Mouse (Mus musculus) midbrain, embryonic 14.5 days (tissue): ENCODE measurements around the gene Kcnc1. TPM values are rescaled to one million over a fixed set of nuclear protein-coding genes. Genes with fewer than 3 reads are reported as not detected.

Experiments used
- ATAC-seq: fragments of 200-750 bp; cut with Nextera tagmentation; 2 replicates; pipeline ENCODE4 v1.8.0; 2017; ENCODE audit warnings: moderate number of reproducible peaks, moderate library complexity; ENCODE audit not compliant: low FRiP score, low TSS enrichment
- DNase-seq: peaks from one replicate; pipeline ENCODE4 v3.0.0-alpha.2; 2015
- H3K27ac ChIP-seq: fragments of 300-500 bp; sonication (generic); replicated peaks from 2 replicates; pipeline ENCODE4 v1.5.1; 2014; ENCODE audit warnings: mild to moderate bottlenecking, low read depth, low read length, moderate library complexity
- H3K27me3 ChIP-seq: fragments of 300-500 bp; sonication (generic); 2 replicates; pipeline ENCODE4 v1.6.1; 2014; ENCODE audit warnings: low read length, control low read depth, mixed read lengths; ENCODE audit not compliant: control insufficient read depth, insufficient read depth
- H3K36me3 ChIP-seq: fragments of 300-500 bp; sonication (generic); 2 replicates; pipeline ENCODE4 v1.6.1; 2014; ENCODE audit warnings: low read length, control low read depth; ENCODE audit not compliant: control insufficient read depth, insufficient read depth
- H3K4me1 ChIP-seq: fragments of 300-500 bp; sonication (generic); 2 replicates; pipeline ENCODE4 v1.6.1; 2014; ENCODE audit warnings: mild to moderate bottlenecking, antibody characterized with exemption, low read length, control low read depth; ENCODE audit not compliant: control insufficient read depth, insufficient read depth
- H3K4me2 ChIP-seq: fragments of 300-500 bp; sonication (generic); 2 replicates; pipeline ENCODE4 v1.6.1; 2014; ENCODE audit warnings: mild to moderate bottlenecking, low read length, moderate library complexity
- H3K4me3 ChIP-seq: fragments of 300-500 bp; sonication (generic); replicated peaks from 2 replicates; pipeline ENCODE4 v1.5.1; 2014; ENCODE audit warnings: low read depth, low read length
- H3K9ac ChIP-seq: fragments of 300-500 bp; sonication (generic); replicated peaks from 2 replicates; pipeline ENCODE4 v1.6.1; 2014; ENCODE audit warnings: mild to moderate bottlenecking, low read length, moderate library complexity
- H3K9me3 ChIP-seq: fragments of 300-500 bp; sonication (generic); 2 replicates; pipeline ENCODE4 v1.6.1; 2016; ENCODE audit warnings: low read length, control low read depth, mixed read lengths; ENCODE audit not compliant: control insufficient read depth
- WGBS: fragments of 180-500 bp; shearing (Covaris S2); extraction: QIAGEN DNeasy Blood & Tissue Kit; methylation state at CpG from one replicate; pipeline ENCODE4 v1.1.7; 2014; 5-methylcytosine and 5-hydroxymethylcytosine counted together
- polyA plus RNA-seq: library from polyadenylated mRNA; unstranded; fragments of >200 nt; fragmentation: Nextera tagmentation; extraction: Ambion mirVana; gene quantifications from 2 replicates; pipeline ENCODE4 v1.2.1, GENCODE M21; 2014

Kcnc1 gene
- polyA plus RNA-seq, 1 experiment from 2014 or later, result 13.9 TPM

- H3K27ac ChIP-seq, result no peak overlapping the region
- H3K27me3 ChIP-seq, result no peaks in the 10 kb centered on the region
- peaks cover 9% of the 10 kb centered on the region; the same call in 1 of the 2 replicates for H3K4me1 ChIP-seq
- H3K4me2 ChIP-seq, result no peak overlapping the region
- no peaks in the 10 kb centered on the region for H3K36me3 ChIP-seq
- no peaks in the 10 kb centered on the region for H3K9me3 ChIP-seq
- ATAC-seq (no peak), DNase-seq (no peak)
- H3K9ac ChIP-seq, result no peak overlapping the region
- H3K4me3 ChIP-seq, result no peak overlapping the region
- WGBS, result 83% methylated on average over 8 of the region's 8 CpGs
These were observed 66.8 kb downstream of the Kcnc1 start for GRCm38 (mm10) chr7:46463136-46463535.

- H3K9me3 ChIP-seq, result no peaks in the 10 kb centered on the region
- 0 out of 2 replicates have a peak, but pooled peaks cover 3% of the 10 kb centered on the region for H3K4me1 ChIP-seq
- no peak overlapping the region for H3K4me3 ChIP-seq
- no peaks in the 10 kb centered on the region for H3K27me3 ChIP-seq
- DNase-seq, result no peak
- 72% methylated on average over 7 of the region's 7 CpGs for WGBS
- no peak overlapping the region for H3K9ac ChIP-seq
- no peak overlapping the region for H3K4me2 ChIP-seq
- 0 out of 2 replicates have a peak overlapping the region, but pooled peaks have one; percentile 32 for H3K27ac ChIP-seq
- no peaks in the 10 kb centered on the region for H3K36me3 ChIP-seq
- ATAC-seq, result no peak
These were observed 70.2 kb downstream of the Kcnc1 start for GRCm38 (mm10) chr7:46466422-46466981.

GRCm38 (mm10) chr7:46469542-46469941 is 73.2 kb downstream of the Kcnc1 start:
- Histone ChIP-seq H3K27me3 (no peaks in the 10 kb centered on the region), H3K4me2 (no peak overlapping the region), H3K9ac (no peak overlapping the region), H3K9me3 (no peaks in the 10 kb centered on the region), H3K4me3 (no peak overlapping the region), H3K27ac (no peak overlapping the region), H3K36me3 (no peaks in the 10 kb centered on the region), H3K4me1 (0 out of 2 replicates have a peak, but pooled peaks cover 10% of the 10 kb centered on the region)
- 98% methylated on average over 3 of the region's 3 CpGs for WGBS
- no peak for DNase-seq
- ATAC-seq, result no peak

GRCm38 (mm10) chr7:46471054-46471737 is 74.9 kb downstream of the Kcnc1 start:
- Histone ChIP-seq H3K4me2 (no peak overlapping the region), H3K27me3 (no peaks in the 10 kb centered on the region), H3K4me1 (0 out of 2 replicates have a peak, but pooled peaks cover 10% of the 10 kb centered on the region), H3K36me3 (no peaks in the 10 kb centered on the region), H3K9me3 (no peaks in the 10 kb centered on the region), H3K27ac (no peak overlapping the region), H3K9ac (no peak overlapping the region), H3K4me3 (no peak overlapping the region)
- WGBS, result 79% methylated on average over 7 of the region's 7 CpGs
- DNase-seq (no peak), ATAC-seq (no peak)

GRCm38 (mm10) chr7:46473141-46473540 is 76.8 kb downstream of the Kcnc1 start:
- Histone ChIP-seq H3K36me3 (no peaks in the 10 kb centered on the region), H3K9me3 (no peaks in the 10 kb centered on the region), H3K4me1 (0 out of 2 replicates have a peak, but pooled peaks cover 7% of the 10 kb centered on the region), H3K4me2 (no peak overlapping the region), H3K4me3 (no peak overlapping the region), H3K27me3 (no peaks in the 10 kb centered on the region), H3K9ac (peak overlapping the region; percentile 21; the same call in 1 of the 2 replicates), H3K27ac (no peak overlapping the region; the same call in 1 of the 2 replicates)
- no peak for ATAC-seq
- 11% methylated on average over 9 of the region's 9 CpGs for WGBS
- peak; percentile 32 for DNase-seq

- DNase-seq (no peak), ATAC-seq (no peak)
- no peak overlapping the region for H3K9ac ChIP-seq
- WGBS, result 84% methylated on average over 5 of the region's 5 CpGs
- H3K36me3 ChIP-seq, result no peaks in the 10 kb centered on the region
- no peaks in the 10 kb centered on the region for H3K9me3 ChIP-seq
- H3K4me2 ChIP-seq, result no peak overlapping the region
- no peak overlapping the region for H3K4me3 ChIP-seq
- no peaks in the 10 kb centered on the region for H3K27me3 ChIP-seq
- no peak overlapping the region for H3K27ac ChIP-seq
- 0 out of 2 replicates have a peak, but pooled peaks cover 7% of the 10 kb centered on the region for H3K4me1 ChIP-seq
These were observed 79.2 kb downstream of the Kcnc1 start for GRCm38 (mm10) chr7:46475464-46475863.

GRCm38 (mm10) chr7:46477456-46477855 is 81.2 kb downstream of the Kcnc1 start:
- no peak for ATAC-seq

GRCm38 (mm10) chr7:46479793-46480192 is 83.5 kb downstream of the Kcnc1 start:
- WGBS, result 75% methylated on average over 6 of the region's 6 CpGs

More at GRCm38 (mm10) chr7:46477456-46477855, 81.2 kb downstream of the Kcnc1 start:
- no peaks in the 10 kb centered on the region for H3K9me3 ChIP-seq
- H3K4me2 ChIP-seq, result no peak overlapping the region
- 93% methylated on average over 3 of the region's 3 CpGs for WGBS
- H3K36me3 ChIP-seq, result no peaks in the 10 kb centered on the region
- 0 out of 2 replicates have a peak, but pooled peaks cover 7% of the 10 kb centered on the region for H3K4me1 ChIP-seq
- no peak overlapping the region for H3K27ac ChIP-seq
- no peak for DNase-seq
- H3K9ac ChIP-seq, result no peak overlapping the region
- H3K4me3 ChIP-seq, result no peak overlapping the region
- no peaks in the 10 kb centered on the region for H3K27me3 ChIP-seq

More at GRCm38 (mm10) chr7:46479793-46480192, 83.5 kb downstream of the Kcnc1 start:
- no peak overlapping the region for H3K27ac ChIP-seq
- H3K9ac ChIP-seq, result no peak overlapping the region
- H3K27me3 ChIP-seq, result no peaks in the 10 kb centered on the region
- peaks cover 7% of the 10 kb centered on the region; the same call in 1 of the 2 replicates for H3K4me1 ChIP-seq
- H3K36me3 ChIP-seq, result no peaks in the 10 kb centered on the region
- no peak overlapping the region for H3K4me2 ChIP-seq
- DNase-seq (no peak), ATAC-seq (no peak)
- H3K9me3 ChIP-seq, result no peaks in the 10 kb centered on the region
- H3K4me3 ChIP-seq, result no peak overlapping the region
